Mouse (Mus musculus): ENCODE measurements around the gene Stk24.

DNA sequence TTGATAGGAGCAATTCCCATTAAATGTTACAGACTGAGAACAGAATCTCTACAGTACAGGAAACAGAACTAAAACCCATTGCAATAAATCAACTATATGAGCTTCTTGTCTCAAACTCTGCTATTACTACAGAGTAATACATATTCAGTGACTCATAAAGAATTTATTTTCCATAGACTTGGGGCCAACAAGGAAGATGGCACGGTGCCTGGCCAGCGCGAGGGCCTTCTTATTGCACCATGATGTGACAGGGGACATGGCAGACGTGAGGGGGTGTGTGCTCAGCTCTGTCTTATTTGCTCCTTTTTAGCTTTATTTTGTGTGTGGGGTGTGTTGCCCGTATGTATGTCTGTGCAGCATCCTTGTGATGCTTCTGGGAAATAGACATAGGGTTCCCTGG lies 37.8 kb upstream of the Stk24 start:
- TF ChIP-seq GATA1 (IDR thresholded peaks at IDR 0.05; ENCODE audit: low read length): no peak
- no peak for TF ChIP-seq TAL1 (IDR thresholded peaks at IDR 0.05; ENCODE audit: low read length)
